Mouse (Mus musculus) G1E-ER4 (cell line): ENCODE measurements around the gene Armc5. TPM values are rescaled to one million over a fixed set of nuclear protein-coding genes. Genes with fewer than 3 reads are reported as not detected.

ENCODE experiments used
- GATA1 ChIP-seq: IDR thresholded peaks from one replicate; pipeline ENCODE4 v1.8.0; 2012; ENCODE audit warnings: low read length, inconsistent platforms
- polyA plus RNA-seq: library from polyadenylated mRNA; stranded (reverse); fragments of >175 nt; gene quantifications from 2 replicates; pipeline ENCODE4 v1.2.3, GENCODE M21; 2012

The Armc5 gene
- polyA plus RNA-seq = 32.2 and 35.0 TPM in 2 replicates

GRCm38 (mm10) chr7:128236856-128237592 is at the start of gene Armc5:
Armc5 (plus strand) TSS chr7:128237342.
- no peak for TF ChIP-seq GATA1

GRCm38 (mm10) chr7:128201607-128202006 is 35.5 kb upstream of the Armc5 start:
- TF ChIP-seq GATA1 = no peak

GRCm38 (mm10) chr7:128203071-128203470 is 34.1 kb upstream of the Armc5 start:
- no peak for TF ChIP-seq GATA1

- no peak for TF ChIP-seq GATA1
Measured at GRCm38 (mm10) chr7:128204179-128204578, 33.0 kb upstream of the Armc5 start.

- no peak for TF ChIP-seq GATA1
Measured at GRCm38 (mm10) chr7:128205695-128206094, 31.4 kb upstream of the Armc5 start.

- no peak for TF ChIP-seq GATA1
Measured at GRCm38 (mm10) chr7:128206152-128206551, 31.0 kb upstream of the Armc5 start, which contains the start of gene Cox6a2. Cox6a2 (minus strand) TSS chr7:128206387.

GRCm38 (mm10) chr7:128208187-128208586 is 29.0 kb upstream of the Armc5 start:
- TF ChIP-seq GATA1 = no peak

- no peak for TF ChIP-seq GATA1
Measured at GRCm38 (mm10) chr7:128209826-128210225, 27.3 kb upstream of the Armc5 start.

GRCm38 (mm10) chr7:128219952-128220351 is 17.2 kb upstream of the Armc5 start:
- no peak for TF ChIP-seq GATA1

GRCm38 (mm10) chr7:128220936-128221335 is 16.2 kb upstream of the Armc5 start:
- TF ChIP-seq GATA1 = no peak

- no peak for TF ChIP-seq GATA1
Measured at GRCm38 (mm10) chr7:128231741-128232140, 5.4 kb upstream of the Armc5 start.

GRCm38 (mm10) chr7:128234796-128235195 is 2.3 kb upstream of the Armc5 start:
- no peak for TF ChIP-seq GATA1

GRCm38 (mm10) chr7:128235481-128235880 is 1.7 kb upstream of the Armc5 start:
- no peak for TF ChIP-seq GATA1

GRCm38 (mm10) chr7:128236426-128236825 is 716 bp upstream of the Armc5 start:
- TF ChIP-seq GATA1 = no peak

GRCm38 (mm10) chr7:128237593-128237926 is 418 bp downstream of the Armc5 start:
- no peak for TF ChIP-seq GATA1

GRCm38 (mm10) chr7:128237927-128238778 is 1.0 kb downstream of the Armc5 start, which contains the start of gene 9130023H24Rik:
9130023H24Rik (minus strand) TSS chr7:128238031.
- TF ChIP-seq GATA1 = no peak
